Mouse (Mus musculus): ENCODE measurements around the gene Gm11639. TPM values are rescaled to one million over a fixed set of nuclear protein-coding genes. Genes with fewer than 3 reads are reported as not detected.

Gene Gm11639
- total and polyA plus RNA-seq, 3 experiments = 0.02 to 0.05 TPM; not detected in 1

DNA sequence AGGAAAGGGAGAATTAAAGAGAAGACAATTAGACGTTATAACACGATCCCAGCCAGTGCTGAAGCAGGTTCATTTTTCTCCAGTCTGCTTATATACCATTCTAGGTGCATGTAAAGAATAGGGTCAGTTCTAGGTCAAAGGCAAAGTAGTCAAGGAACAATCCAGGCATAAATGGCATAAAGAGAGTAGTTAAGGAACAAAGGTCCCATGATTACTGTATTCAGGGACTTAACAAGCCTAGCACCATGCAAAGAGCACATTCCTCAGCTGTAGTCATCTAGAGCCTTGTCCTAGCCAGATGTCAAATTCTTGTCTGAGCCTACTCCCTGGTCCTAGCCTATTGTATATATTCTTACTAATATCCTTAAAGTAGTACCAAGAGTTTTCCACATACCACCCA, 259.2 kb downstream of the Gm11639 start:
- no peak overlapping the region for H3K4me3 ChIP-seq
- H3K27me3 ChIP-seq (ENCODE audit: control insufficient read depth, insufficient read depth, low read length) = no peaks in the 10 kb centered on the region
- 69% methylated on average over 2 of the region's 2 CpGs for WGBS
- no peak overlapping the region for H3K9ac ChIP-seq (ENCODE audit: low read depth, low read length)
- no peaks in the 10 kb centered on the region for H3K36me3 ChIP-seq (ENCODE audit: control insufficient read depth, insufficient read depth, low read length)
- no peaks in the 10 kb centered on the region for H3K79me2 ChIP-seq (replicated peaks; ENCODE audit: control insufficient read depth, insufficient read depth, low read length)
- TF ChIP-seq POLR2A (IDR thresholded peaks at IDR 0.05; ENCODE audit: insufficient read depth, low read depth, low read length) = no peak
- no peak for TF ChIP-seq EP300 (IDR thresholded peaks at IDR 0.05; ENCODE audit: insufficient read depth, low read depth, low read length)
- no peak for TF ChIP-seq CTCF (IDR thresholded peaks at IDR 0.05)
- intact Hi-C loops (cut with DNase I) = no loop called here
- DNase-seq = no peak
- H3K27ac ChIP-seq = no peak overlapping the region
- no peaks in the 10 kb centered on the region for H3K4me1 ChIP-seq (ENCODE audit: control insufficient read depth, insufficient read depth, low read length)

- Histone ChIP-seq H3K79me2 (replicated peaks; ENCODE audit: control insufficient read depth, insufficient read depth, low read length) (no peaks in the 10 kb centered on the region), H3K36me3 (ENCODE audit: control insufficient read depth, insufficient read depth, low read length) (no peaks in the 10 kb centered on the region), H3K27ac (no peak overlapping the region), H3K4me3 (no peak overlapping the region), H3K4me1 (ENCODE audit: control insufficient read depth, insufficient read depth, low read length) (no peaks in the 10 kb centered on the region), H3K27me3 (ENCODE audit: control insufficient read depth, insufficient read depth, low read length) (no peaks in the 10 kb centered on the region), H3K9ac (ENCODE audit: low read depth, low read length) (no peak overlapping the region)
- 34% methylated on average over 4 of the region's 4 CpGs for WGBS
- intact Hi-C loops (cut with DNase I) = no loop called here
- TF ChIP-seq CTCF (IDR thresholded peaks at IDR 0.05) (no peak), POLR2A (IDR thresholded peaks at IDR 0.05; ENCODE audit: insufficient read depth, low read depth, low read length) (no peak), EP300 (IDR thresholded peaks at IDR 0.05; ENCODE audit: insufficient read depth, low read depth, low read length) (no peak)
- DNase-seq = no peak
These were observed 266.8 kb downstream of the Gm11639 start for GRCm38 (mm10) chr11:104952349-104952748.

GRCm38 (mm10) chr11:104967862-104968261, 282.4 kb downstream of the Gm11639 start:
- WGBS = 92% methylated on average over 1 of the region's 1 CpGs
- intact Hi-C loops (cut with DNase I) = no loop called here
- no peak for DNase-seq
- Histone ChIP-seq H3K4me3 (no peak overlapping the region), H3K79me2 (replicated peaks; ENCODE audit: control insufficient read depth, insufficient read depth, low read length) (no peaks in the 10 kb centered on the region), H3K27me3 (ENCODE audit: control insufficient read depth, insufficient read depth, low read length) (no peaks in the 10 kb centered on the region), H3K36me3 (ENCODE audit: control insufficient read depth, insufficient read depth, low read length) (no peaks in the 10 kb centered on the region), H3K27ac (no peak overlapping the region), H3K4me1 (ENCODE audit: control insufficient read depth, insufficient read depth, low read length) (no peaks in the 10 kb centered on the region), H3K9ac (ENCODE audit: low read depth, low read length) (no peak overlapping the region)
- TF ChIP-seq POLR2A (IDR thresholded peaks at IDR 0.05; ENCODE audit: insufficient read depth, low read depth, low read length) (no peak), EP300 (IDR thresholded peaks at IDR 0.05; ENCODE audit: insufficient read depth, low read depth, low read length) (no peak)

- no peaks in the 10 kb centered on the region for H3K27me3 ChIP-seq (ENCODE audit: control insufficient read depth, insufficient read depth, low read length)
- intact Hi-C loops (cut with DNase I) = no loop called here
- no peak overlapping the region for H3K4me3 ChIP-seq
- H3K9ac ChIP-seq (ENCODE audit: low read depth, low read length) = no peak overlapping the region
- H3K36me3 ChIP-seq (ENCODE audit: control insufficient read depth, insufficient read depth, low read length) = no peaks in the 10 kb centered on the region
- TF ChIP-seq POLR2A (IDR thresholded peaks at IDR 0.05; ENCODE audit: insufficient read depth, low read depth, low read length) = no peak
- TF ChIP-seq EP300 (IDR thresholded peaks at IDR 0.05; ENCODE audit: insufficient read depth, low read depth, low read length) = no peak
- no peak for TF ChIP-seq CTCF (IDR thresholded peaks at IDR 0.05)
- WGBS = 61% methylated on average over 2 of the region's 2 CpGs
- H3K4me1 ChIP-seq (ENCODE audit: control insufficient read depth, insufficient read depth, low read length) = no peaks in the 10 kb centered on the region
- H3K27ac ChIP-seq = no peak overlapping the region
- no peaks in the 10 kb centered on the region for H3K79me2 ChIP-seq (replicated peaks; ENCODE audit: control insufficient read depth, insufficient read depth, low read length)
- no peak for DNase-seq
These were observed 282.9 kb downstream of the Gm11639 start for GRCm38 (mm10) chr11:104968388-104968787.

DNA sequence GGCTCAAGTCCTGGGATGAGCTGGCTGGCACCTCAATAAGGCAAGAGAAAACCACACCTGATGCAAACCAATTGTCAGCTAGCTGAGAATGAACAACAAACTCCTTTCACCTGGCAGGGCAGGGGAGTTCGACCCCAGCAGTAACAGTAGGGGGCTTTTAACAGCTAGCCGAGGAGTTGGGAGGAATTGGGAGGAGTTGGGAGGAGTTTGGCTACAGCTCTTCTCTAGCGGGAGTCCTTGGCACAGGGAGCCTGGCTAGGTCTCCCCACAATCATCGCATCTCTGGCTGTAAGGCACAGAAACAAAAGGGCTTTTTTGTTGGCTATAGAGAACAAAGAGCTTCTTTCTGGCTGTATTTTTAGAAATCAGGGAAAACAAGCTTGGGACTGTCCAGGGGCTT, 285.8 kb downstream of the Gm11639 start:
- H3K27ac ChIP-seq = no peak overlapping the region
- no peaks in the 10 kb centered on the region for H3K4me1 ChIP-seq (ENCODE audit: control insufficient read depth, insufficient read depth, low read length)
- H3K4me3 ChIP-seq = no peak overlapping the region
- no peaks in the 10 kb centered on the region for H3K36me3 ChIP-seq (ENCODE audit: control insufficient read depth, insufficient read depth, low read length)
- no peak for TF ChIP-seq POLR2A (IDR thresholded peaks at IDR 0.05; ENCODE audit: insufficient read depth, low read depth, low read length)
- DNase-seq = no peak
- H3K79me2 ChIP-seq (replicated peaks; ENCODE audit: control insufficient read depth, insufficient read depth, low read length) = no peaks in the 10 kb centered on the region
- no peak overlapping the region for H3K9ac ChIP-seq (ENCODE audit: low read depth, low read length)
- 15% methylated on average over 4 of the region's 4 CpGs for WGBS
- H3K27me3 ChIP-seq (ENCODE audit: control insufficient read depth, insufficient read depth, low read length) = no peaks in the 10 kb centered on the region
- intact Hi-C loops (cut with DNase I) = no loop called here

GRCm38 (mm10) chr11:104972480-104972879, 287.0 kb downstream of the Gm11639 start:
- no peak for TF ChIP-seq CTCF (IDR thresholded peaks at IDR 0.05)
- no peak for TF ChIP-seq EP300 (IDR thresholded peaks at IDR 0.05; ENCODE audit: insufficient read depth, low read depth, low read length)
- TF ChIP-seq POLR2A (IDR thresholded peaks at IDR 0.05; ENCODE audit: insufficient read depth, low read depth, low read length) = no peak
- no peaks in the 10 kb centered on the region for H3K4me1 ChIP-seq (ENCODE audit: control insufficient read depth, insufficient read depth, low read length)
- no peaks in the 10 kb centered on the region for H3K79me2 ChIP-seq (replicated peaks; ENCODE audit: control insufficient read depth, insufficient read depth, low read length)
- intact Hi-C loops (cut with DNase I) = no loop called here
- DNase-seq = no peak
- H3K36me3 ChIP-seq (ENCODE audit: control insufficient read depth, insufficient read depth, low read length) = no peaks in the 10 kb centered on the region
- 70% methylated on average over 8 of the region's 8 CpGs for WGBS
- H3K27me3 ChIP-seq (ENCODE audit: control insufficient read depth, insufficient read depth, low read length) = no peaks in the 10 kb centered on the region
- no peak overlapping the region for H3K4me3 ChIP-seq
- H3K27ac ChIP-seq = no peak overlapping the region
- H3K9ac ChIP-seq (ENCODE audit: low read depth, low read length) = no peak overlapping the region
